Mouse (Mus musculus) olfactory bulb, adult 2 months (tissue): Measurements from ENCODE around the gene Capn5.

Source experiments
- CTCF ChIP-seq: fragments of 200-500 bp; IDR thresholded peaks from 2 replicates; pipeline ENCODE4 v1.5.1; 2012; ENCODE audit warnings: low read depth, mild to moderate bottlenecking, low read length, moderate library complexity; ENCODE audit not compliant: insufficient read depth
- POLR2A ChIP-seq: fragments of 200-500 bp; IDR thresholded peaks from 2 replicates; pipeline ENCODE4 v1.6.1; 2012; ENCODE audit warnings: mild to moderate bottlenecking, low read depth, low read length, moderate library complexity; ENCODE audit not compliant: insufficient read depth

DNA sequence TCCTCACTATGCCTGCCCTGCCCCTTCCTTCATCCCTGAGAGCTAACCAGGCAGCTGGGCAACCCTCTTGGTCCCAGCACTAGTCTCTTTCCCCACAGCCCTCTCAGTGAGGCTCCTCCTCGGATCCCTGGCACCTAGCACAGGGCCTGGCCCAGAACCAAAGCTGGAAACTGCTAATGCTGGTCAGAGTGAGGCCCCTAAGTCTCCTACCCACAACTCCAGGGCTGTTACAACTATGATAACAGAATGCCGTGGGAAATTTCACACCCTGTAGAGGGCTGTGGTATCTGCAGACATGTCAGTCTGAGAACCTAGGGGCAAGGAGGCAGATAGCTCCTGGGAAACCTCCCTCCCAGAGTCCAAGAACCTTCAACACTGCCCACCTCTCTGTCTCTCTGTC, 37.5 kb downstream of the Capn5 start:
- TF ChIP-seq CTCF (no peak), POLR2A (no peak)
